Mouse (Mus musculus): ENCODE data around the gene Dph1. TPM values are rescaled to one million over a fixed set of nuclear protein-coding genes. Genes with fewer than 3 reads are reported as not detected.
"Not testable (repeated sequence)": the region's sequence is repeated elsewhere in the genome, so short reads cannot be mapped to it uniquely, and the experiment has no call there.

Gene Dph1
- polyA plus RNA-seq, 1 experiment: 16.6 TPM

- no peak overlapping the region for H3K27ac ChIP-seq (ENCODE audit: control insufficient read depth, insufficient read depth, low read depth, low read length)
- no peak overlapping the region for H3K4me3 ChIP-seq (ENCODE audit: control insufficient read depth, low read depth, low read length)
- no peaks in the 10 kb centered on the region for H3K27me3 ChIP-seq (ENCODE audit: control insufficient read depth, insufficient read depth, low read length)
- TF ChIP-seq CTCF (IDR thresholded peaks at IDR 0.05; ENCODE audit: control insufficient read depth, insufficient read depth, insufficient replicate concordance, low read depth, low read length) (no peak), POLR2A (IDR thresholded peaks at IDR 0.05; ENCODE audit: control insufficient read depth, low read depth, low read length) (no peak)
- H3K4me1 ChIP-seq (ENCODE audit: control insufficient read depth, insufficient read depth, low read length): peaks cover 2% of the 10 kb centered on the region
- H3K36me3 ChIP-seq (ENCODE audit: control insufficient read depth, insufficient read depth, low read length): no peaks in the 10 kb centered on the region
Observed at GRCm38 (mm10) chr11:75184986-75185385, 6.1 kb downstream of the Dph1 start.

DNA sequence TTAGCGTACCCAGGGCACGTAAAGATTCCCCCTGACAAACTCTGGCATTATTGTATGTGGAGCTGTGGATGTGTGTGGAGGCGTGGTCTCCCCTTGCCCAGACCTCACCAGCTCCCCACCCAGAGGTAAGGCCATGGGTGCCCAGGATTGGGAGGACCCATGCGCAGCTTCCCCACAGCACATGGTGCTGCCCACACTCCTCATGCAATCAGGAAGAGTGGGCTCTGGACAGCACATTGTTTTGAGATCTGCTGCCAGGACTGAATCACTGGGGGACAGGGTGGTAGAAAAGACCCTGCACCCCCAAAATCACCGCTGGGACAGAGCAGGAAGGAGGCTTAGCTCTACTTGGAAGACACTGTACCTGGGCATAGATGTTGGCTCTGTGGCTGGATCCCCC is 6.5 kb downstream of the Dph1 start:
- Histone ChIP-seq H3K27me3 (ENCODE audit: control insufficient read depth, insufficient read depth, low read length) (no peaks in the 10 kb centered on the region), H3K4me3 (ENCODE audit: control insufficient read depth, low read depth, low read length) (no peak overlapping the region), H3K27ac (ENCODE audit: control insufficient read depth, insufficient read depth, low read depth, low read length) (no peak overlapping the region), H3K36me3 (ENCODE audit: control insufficient read depth, insufficient read depth, low read length) (no peaks in the 10 kb centered on the region), H3K4me1 (ENCODE audit: control insufficient read depth, insufficient read depth, low read length) (peaks cover under 1% of the 10 kb centered on the region)
- no peak for TF ChIP-seq CTCF (IDR thresholded peaks at IDR 0.05; ENCODE audit: control insufficient read depth, insufficient read depth, insufficient replicate concordance, low read depth, low read length)
- no peak for TF ChIP-seq POLR2A (IDR thresholded peaks at IDR 0.05; ENCODE audit: control insufficient read depth, low read depth, low read length)

DNA sequence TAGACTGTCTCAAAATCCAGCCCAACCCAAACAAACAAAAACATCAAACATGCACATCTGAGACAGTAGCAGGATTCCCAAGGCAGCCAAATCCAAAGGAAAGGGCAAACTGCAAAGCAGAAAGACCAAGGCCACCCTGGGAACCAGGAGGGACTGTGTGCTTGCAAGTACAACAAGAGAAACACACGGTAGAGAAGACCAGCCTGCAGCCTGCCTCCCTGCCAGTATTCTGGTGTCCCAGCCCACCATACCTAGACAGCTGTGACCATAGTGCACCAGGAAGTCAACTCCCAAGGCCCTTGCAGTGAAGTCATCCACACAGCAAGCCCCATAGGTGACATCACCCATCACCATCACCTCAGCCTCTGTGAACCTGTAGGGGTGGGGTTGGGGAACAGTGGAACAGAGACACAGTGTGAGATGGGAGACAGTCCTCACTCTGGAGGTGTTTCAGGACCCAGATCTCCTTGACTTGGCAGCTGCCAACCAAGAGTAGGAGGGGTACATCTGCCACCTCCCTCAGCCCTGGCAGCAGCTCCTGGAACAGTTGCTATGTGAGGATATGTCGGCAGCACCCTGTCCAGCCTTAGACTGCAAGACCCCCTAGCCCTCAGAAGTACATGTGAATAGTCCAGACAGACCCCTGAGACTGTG is 7.0 kb downstream of the Dph1 start:
- H3K4me3 ChIP-seq (ENCODE audit: control insufficient read depth, low read depth, low read length): no peak overlapping the region
- no peaks in the 10 kb centered on the region for H3K27me3 ChIP-seq (ENCODE audit: control insufficient read depth, insufficient read depth, low read length)
- no peak overlapping the region for H3K27ac ChIP-seq (ENCODE audit: control insufficient read depth, insufficient read depth, low read depth, low read length)
- TF ChIP-seq POLR2A (IDR thresholded peaks at IDR 0.05; ENCODE audit: control insufficient read depth, low read depth, low read length) (no peak), CTCF (IDR thresholded peaks at IDR 0.05; ENCODE audit: control insufficient read depth, insufficient read depth, insufficient replicate concordance, low read depth, low read length) (no peak)
- H3K36me3 ChIP-seq (ENCODE audit: control insufficient read depth, insufficient read depth, low read length): no peaks in the 10 kb centered on the region
- H3K4me1 ChIP-seq (ENCODE audit: control insufficient read depth, insufficient read depth, low read length): no peaks in the 10 kb centered on the region; the same call in 1 of the 2 replicates

DNA sequence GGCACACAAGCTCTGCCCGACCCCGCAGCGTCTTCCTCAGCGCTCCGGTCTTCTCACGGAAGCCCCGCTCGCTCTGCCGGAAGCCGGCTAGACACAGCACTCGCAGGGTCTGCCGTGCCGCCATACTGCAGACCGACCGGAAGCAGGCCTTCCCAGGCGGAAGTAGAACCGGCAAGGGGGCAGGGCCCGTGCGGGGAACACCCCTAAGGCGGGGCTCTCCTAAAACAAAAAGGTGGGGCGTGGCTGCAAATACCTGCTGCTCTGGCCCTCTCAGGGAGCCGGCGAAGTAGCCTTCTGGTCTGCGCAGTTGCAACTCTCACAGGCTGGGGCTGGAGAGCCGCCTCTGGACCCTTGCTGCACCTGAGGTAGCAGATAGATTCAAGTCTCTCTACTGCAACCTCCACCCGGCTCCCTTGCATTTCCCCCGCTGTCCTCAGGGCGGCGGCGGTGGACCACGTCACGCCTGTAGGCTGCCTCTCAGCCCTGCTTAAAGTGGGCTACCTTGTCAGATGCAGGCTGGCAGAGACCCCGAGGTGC is 12.3 kb downstream of the Dph1 start, which contains the start of gene Ovca2:
Ovca2 (minus strand) TSS at position 164 of the 537 bp plus-strand sequence.
- Histone ChIP-seq H3K4me3 (ENCODE audit: control insufficient read depth, low read depth, low read length) (peak within 1 kb of the TSS; percentile 97), H3K27me3 (ENCODE audit: control insufficient read depth, insufficient read depth, low read length) (no peaks in the 10 kb centered on the region), H3K27ac (ENCODE audit: control insufficient read depth, insufficient read depth, low read depth, low read length) (peak within 1 kb of the TSS; percentile 83), H3K36me3 (ENCODE audit: control insufficient read depth, insufficient read depth, low read length) (no peaks in the 10 kb centered on the region), H3K4me1 (ENCODE audit: control insufficient read depth, insufficient read depth, low read length) (peaks cover 5% of the 10 kb centered on the region)
- TF ChIP-seq POLR2A (IDR thresholded peaks at IDR 0.05; ENCODE audit: control insufficient read depth, low read depth, low read length) (peak; percentile 78), CTCF (IDR thresholded peaks at IDR 0.05; ENCODE audit: control insufficient read depth, insufficient read depth, insufficient replicate concordance, low read depth, low read length) (peak; percentile 70; the same call in 1 of the 2 replicates)

- Histone ChIP-seq H3K4me3 (ENCODE audit: control insufficient read depth, low read depth, low read length) (peak overlapping the region; percentile 97), H3K4me1 (ENCODE audit: control insufficient read depth, insufficient read depth, low read length) (peaks cover 5% of the 10 kb centered on the region), H3K27ac (ENCODE audit: control insufficient read depth, insufficient read depth, low read depth, low read length) (no peak overlapping the region), H3K36me3 (ENCODE audit: control insufficient read depth, insufficient read depth, low read length) (no peaks in the 10 kb centered on the region), H3K27me3 (ENCODE audit: control insufficient read depth, insufficient read depth, low read length) (no peaks in the 10 kb centered on the region; the same call in 1 of the 2 replicates)
- TF ChIP-seq CTCF (IDR thresholded peaks at IDR 0.05; ENCODE audit: control insufficient read depth, insufficient read depth, insufficient replicate concordance, low read depth, low read length) (no peak), POLR2A (IDR thresholded peaks at IDR 0.05; ENCODE audit: control insufficient read depth, low read depth, low read length) (no peak)
Observed at GRCm38 (mm10) chr11:75178011-75178410, 13.0 kb downstream of the Dph1 start.

DNA sequence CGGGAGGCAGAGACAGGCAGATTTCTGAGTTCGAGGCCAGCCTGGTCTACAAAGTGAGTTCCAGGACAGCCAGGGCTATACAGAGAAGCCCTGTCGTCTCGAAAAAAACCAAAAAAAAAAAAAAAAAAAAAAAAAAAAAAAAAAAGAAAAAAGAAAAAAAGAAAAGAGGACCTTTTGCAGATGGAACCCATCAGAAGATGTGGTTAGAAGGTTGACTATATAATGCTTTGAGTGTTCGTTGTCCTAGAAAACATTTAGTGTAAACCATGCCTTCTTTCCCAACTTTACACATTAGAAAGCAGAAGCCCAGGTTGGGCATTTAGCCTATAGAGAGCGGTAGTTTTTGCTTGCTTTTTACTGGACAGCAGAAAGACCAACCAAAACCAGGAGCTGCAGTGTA is 16.5 kb downstream of the Dph1 start:
- not testable (repeated sequence) for H3K27ac ChIP-seq (ENCODE audit: control insufficient read depth, insufficient read depth, low read depth, low read length); H3K36me3 ChIP-seq (ENCODE audit: control insufficient read depth, insufficient read depth, low read length); H3K27me3 ChIP-seq (ENCODE audit: control insufficient read depth, insufficient read depth, low read length)
- peak overlapping the region; percentile 68 for H3K4me3 ChIP-seq (ENCODE audit: control insufficient read depth, low read depth, low read length)
- H3K4me1 ChIP-seq (ENCODE audit: control insufficient read depth, insufficient read depth, low read length): peaks cover 16% of the 10 kb centered on the region

DNA sequence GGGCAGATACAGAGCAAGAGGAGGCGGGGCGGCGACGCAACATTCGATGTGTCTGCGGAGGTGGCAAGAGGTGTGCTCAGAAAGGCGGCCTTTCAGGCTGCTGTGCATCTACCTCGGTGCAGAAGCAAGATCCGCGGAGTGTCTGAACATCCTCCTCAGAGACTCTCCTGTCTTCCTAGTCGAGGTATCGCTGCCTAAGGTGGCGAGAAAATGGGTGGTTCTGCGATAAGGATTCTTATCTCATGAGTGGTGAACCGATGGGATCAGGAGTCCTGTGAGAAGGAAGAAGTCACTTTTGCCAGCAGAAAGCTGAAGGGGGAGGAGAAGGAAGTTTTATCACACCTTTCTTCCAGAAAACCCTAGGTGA is 17.3 kb downstream of the Dph1 start:
- Histone ChIP-seq H3K27ac (ENCODE audit: control insufficient read depth, insufficient read depth, low read depth, low read length) (peak overlapping the region; percentile 3; the same call in 1 of the 2 replicates), H3K4me1 (ENCODE audit: control insufficient read depth, insufficient read depth, low read length) (peaks cover 14% of the 10 kb centered on the region), H3K4me3 (ENCODE audit: control insufficient read depth, low read depth, low read length) (peak overlapping the region; percentile 68), H3K36me3 (ENCODE audit: control insufficient read depth, insufficient read depth, low read length) (no peaks in the 10 kb centered on the region), H3K27me3 (ENCODE audit: control insufficient read depth, insufficient read depth, low read length) (peaks cover 2% of the 10 kb centered on the region)
- no peak for TF ChIP-seq CTCF (IDR thresholded peaks at IDR 0.05; ENCODE audit: control insufficient read depth, insufficient read depth, insufficient replicate concordance, low read depth, low read length)
- TF ChIP-seq POLR2A (IDR thresholded peaks at IDR 0.05; ENCODE audit: control insufficient read depth, low read depth, low read length): no peak
